Mouse (Mus musculus) megakaryocyte, embryonic 14.5 days (primary cell): ENCODE data around the gene Stoml1. TPM values are rescaled to one million over a fixed set of nuclear protein-coding genes. Genes with fewer than 3 reads are reported as not detected.

ENCODE experiments used
- H3K27me3 ChIP-seq: replicated peaks from 2 replicates; pipeline ENCODE3; 2012; ENCODE audit warnings: inconsistent platforms
- H3K36me3 ChIP-seq: replicated peaks from 2 replicates; pipeline ENCODE3; 2012; ENCODE audit warnings: low read length, inconsistent platforms, mixed read lengths
- H3K4me1 ChIP-seq: 2 replicates; pipeline ENCODE4 v1.6.1; 2012; ENCODE audit warnings: inconsistent platforms
- H3K4me3 ChIP-seq: replicated peaks from 2 replicates; pipeline ENCODE3; 2012; ENCODE audit warnings: moderate library complexity, mild to moderate bottlenecking, inconsistent platforms
- H3K9me3 ChIP-seq: 2 replicates; pipeline ENCODE4 v1.6.1; 2012; ENCODE audit warnings: inconsistent platforms
- FLI1 ChIP-seq: IDR thresholded peaks from 2 replicates; pipeline ENCODE4 v1.6.1; 2012; ENCODE audit warnings: low read length, inconsistent platforms, mixed read lengths
- GATA1 ChIP-seq: IDR thresholded peaks from 3 replicates; pipeline ENCODE4 v1.6.1; 2012; ENCODE audit warnings: mixed read lengths, low read length, inconsistent platforms, borderline replicate concordance
- polyA plus RNA-seq: library from polyadenylated mRNA; stranded (reverse); fragments of >175 nt; gene quantifications from 2 replicates; pipeline ENCODE4 v1.2.3, GENCODE M21; 2012; ENCODE audit warnings: low replicate concordance; ENCODE audit not compliant: insufficient read depth

Gene Stoml1
- polyA plus RNA-seq, 1 experiment: 4.3 TPM

GRCm38 (mm10) chr9:58272068-58272541 is 19.1 kb downstream of the Stoml1 start:
- Histone ChIP-seq H3K9me3 (no peaks in the 10 kb centered on the region), H3K36me3 (no peaks in the 10 kb centered on the region), H3K4me3 (no peak overlapping the region), H3K4me1 (peaks cover 75% of the 10 kb centered on the region), H3K27me3 (no peaks in the 10 kb centered on the region)
- TF ChIP-seq GATA1 (no peak), FLI1 (no peak)

GRCm38 (mm10) chr9:58272855-58273254 is 19.9 kb downstream of the Stoml1 start:
- Histone ChIP-seq H3K36me3 (no peaks in the 10 kb centered on the region), H3K9me3 (no peaks in the 10 kb centered on the region), H3K27me3 (no peaks in the 10 kb centered on the region), H3K4me1 (peaks cover 69% of the 10 kb centered on the region), H3K4me3 (no peak overlapping the region)
- TF ChIP-seq GATA1 (no peak), FLI1 (no peak)

- no peaks in the 10 kb centered on the region for H3K27me3 ChIP-seq
- TF ChIP-seq FLI1: no peak
- TF ChIP-seq GATA1: no peak
- no peaks in the 10 kb centered on the region for H3K9me3 ChIP-seq
- no peaks in the 10 kb centered on the region for H3K36me3 ChIP-seq
- H3K4me3 ChIP-seq: peak overlapping the region; percentile 91
- peaks cover 69% of the 10 kb centered on the region for H3K4me1 ChIP-seq
Observed at GRCm38 (mm10) chr9:58274101-58274604, 21.2 kb downstream of the Stoml1 start.

- Histone ChIP-seq H3K9me3 (no peaks in the 10 kb centered on the region), H3K4me1 (peaks cover 69% of the 10 kb centered on the region), H3K4me3 (peak overlapping the region; percentile 91), H3K27me3 (no peaks in the 10 kb centered on the region), H3K36me3 (no peaks in the 10 kb centered on the region)
- TF ChIP-seq GATA1 (no peak), FLI1 (no peak)
Observed at GRCm38 (mm10) chr9:58274626-58275025, 21.7 kb downstream of the Stoml1 start.

GRCm38 (mm10) chr9:58275115-58275774 is 22.3 kb downstream of the Stoml1 start:
- no peaks in the 10 kb centered on the region for H3K27me3 ChIP-seq
- H3K4me3 ChIP-seq: peak overlapping the region; percentile 91
- no peaks in the 10 kb centered on the region for H3K9me3 ChIP-seq
- TF ChIP-seq GATA1: no peak
- peak; percentile 69; the same call in 1 of the 2 replicates for TF ChIP-seq FLI1
- no peaks in the 10 kb centered on the region for H3K36me3 ChIP-seq
- H3K4me1 ChIP-seq: peaks cover 75% of the 10 kb centered on the region

- TF ChIP-seq GATA1: no peak
- no peak for TF ChIP-seq FLI1
- peak overlapping the region; percentile 91 for H3K4me3 ChIP-seq
- H3K9me3 ChIP-seq: no peaks in the 10 kb centered on the region
- no peaks in the 10 kb centered on the region for H3K36me3 ChIP-seq
- H3K27me3 ChIP-seq: no peaks in the 10 kb centered on the region
- H3K4me1 ChIP-seq: peaks cover 75% of the 10 kb centered on the region
Observed at GRCm38 (mm10) chr9:58275797-58276196, 22.8 kb downstream of the Stoml1 start.

- H3K36me3 ChIP-seq: no peaks in the 10 kb centered on the region
- TF ChIP-seq GATA1: no peak
- TF ChIP-seq FLI1: no peak
- H3K4me1 ChIP-seq: peaks cover 73% of the 10 kb centered on the region
- peak overlapping the region; percentile 83 for H3K4me3 ChIP-seq
- no peaks in the 10 kb centered on the region for H3K27me3 ChIP-seq
- no peaks in the 10 kb centered on the region for H3K9me3 ChIP-seq
Observed at GRCm38 (mm10) chr9:58276346-58276745, 23.4 kb downstream of the Stoml1 start.

- no peak overlapping the region for H3K4me3 ChIP-seq
- no peaks in the 10 kb centered on the region for H3K27me3 ChIP-seq
- H3K36me3 ChIP-seq: no peaks in the 10 kb centered on the region
- H3K9me3 ChIP-seq: no peaks in the 10 kb centered on the region
- TF ChIP-seq GATA1 (no peak), FLI1 (no peak)
- H3K4me1 ChIP-seq: peaks cover 64% of the 10 kb centered on the region
Observed at GRCm38 (mm10) chr9:58278313-58278712, 25.3 kb downstream of the Stoml1 start.

- Histone ChIP-seq H3K9me3 (no peaks in the 10 kb centered on the region), H3K36me3 (no peaks in the 10 kb centered on the region), H3K4me3 (no peak overlapping the region), H3K27me3 (no peaks in the 10 kb centered on the region), H3K4me1 (peaks cover 59% of the 10 kb centered on the region)
- TF ChIP-seq FLI1 (no peak), GATA1 (no peak)
Observed at GRCm38 (mm10) chr9:58278821-58279723, 26.1 kb downstream of the Stoml1 start.
